Mouse (Mus musculus) gastrocnemius, adult 2 months (tissue): ENCODE results near the gene Gnai2. TPM values are rescaled to one million over a fixed set of nuclear protein-coding genes. Genes with fewer than 3 reads are reported as not detected.

Source experiments
- total RNA-seq, 2 experiments: library from RNA; stranded (reverse); gene quantifications; 2 replicates each; pipeline ENCODE4 v1.2.3; 2021

Gene Gnai2
- total RNA-seq, 2 experiments from 2014 or later, result 59.9 to 77.7 TPM

Other genes starting within 250 kb of the Gnai2 start
- under 1 TPM; 0.28 to 0.73 TPM for gene Cacna2d2, start 235.8 kb downstream of the Gnai2 start, total RNA-seq
- 10 to 100 TPM; 16.6 to 17.3 TPM for gene Tmem115, start 101.4 kb downstream of the Gnai2 start, total RNA-seq
- 1 to 10 TPM; 3.1 TPM for gene Cyb561d2, start 93.2 kb downstream of the Gnai2 start, total RNA-seq
- 10 to 100 TPM in 1 of 2 experiments, 1 to 10 TPM in 1; 9.7 to 11.5 TPM for gene Nprl2, start 93.1 kb downstream of the Gnai2 start, total RNA-seq
- gene Zmynd10, start 88.1 kb downstream of the Gnai2 start, total RNA-seq, result under 1 TPM in 1 of 2 experiments, not detected in 1; 0.53 TPM
- gene Rassf1, start 83.8 kb downstream of the Gnai2 start, total RNA-seq, result 10 to 100 TPM; 14.0 to 14.3 TPM
- 10 to 100 TPM; 35.6 to 35.7 TPM for gene Tusc2, start 72.1 kb downstream of the Gnai2 start, total RNA-seq
- 10 to 100 TPM; 11.3 to 19.9 TPM for gene Hyal2, start 67.4 kb downstream of the Gnai2 start, total RNA-seq
- gene Hyal1, start 58.4 kb downstream of the Gnai2 start, total RNA-seq, result 1 to 10 TPM; 1.6 to 2.4 TPM
- 10 to 100 TPM; 11.8 to 14.7 TPM for gene Naa80, start 56.5 kb downstream of the Gnai2 start, total RNA-seq
- gene Hyal3, start 54.5 kb downstream of the Gnai2 start, total RNA-seq, result under 1 TPM; 0.22 to 0.33 TPM
- 10 to 100 TPM; 48.5 to 50.4 TPM for gene Ifrd2, start 47.7 kb downstream of the Gnai2 start, total RNA-seq
- gene Sema3b, start 26.1 kb downstream of the Gnai2 start, total RNA-seq, result 10 to 100 TPM; 11.2 to 17.9 TPM
- gene Slc38a3, start 34.2 kb upstream of the Gnai2 start, total RNA-seq, result 10 to 100 TPM; 60.8 to 94.7 TPM
- gene Gnat1, start 44.3 kb upstream of the Gnai2 start, total RNA-seq, result not detected
- 1 to 10 TPM; 6.3 to 9.2 TPM for gene Sema3f, start 75.1 kb upstream of the Gnai2 start, total RNA-seq
- gene Rbm5, start 135.6 kb upstream of the Gnai2 start, total RNA-seq, result 10 to 100 TPM; 46.4 to 49.6 TPM
- gene Rbm6, start 237.9 kb upstream of the Gnai2 start, total RNA-seq, result 10 to 100 TPM; 22.0 to 22.7 TPM